Mouse (Mus musculus) heart, embryonic 10.5 days (tissue): ENCODE results near the gene Adamts4. TPM values are rescaled to one million over a fixed set of nuclear protein-coding genes. Genes with fewer than 3 reads are reported as not detected.

ENCODE experiments used
- DNase-seq: peaks from one replicate; pipeline ENCODE4 v3.0.0-alpha.2; 2017; ENCODE audit warnings: low spot score
- H3K27ac ChIP-seq: fragments of 300-500 bp; sonication (generic); 2 replicates; pipeline ENCODE4 v1.5.1; 2016; ENCODE audit warnings: mild to moderate bottlenecking
- H3K27me3 ChIP-seq: fragments of 300-500 bp; sonication (generic); 2 replicates; pipeline ENCODE4 v1.6.1; 2016; ENCODE audit warnings: mild to moderate bottlenecking; ENCODE audit not compliant: poor library complexity, insufficient read depth, severe bottlenecking
- H3K36me3 ChIP-seq: fragments of 300-500 bp; sonication (generic); 2 replicates; pipeline ENCODE4 v1.6.1; 2016; ENCODE audit warnings: mild to moderate bottlenecking, moderate library complexity
- H3K4me1 ChIP-seq: fragments of 300-500 bp; sonication (generic); 2 replicates; pipeline ENCODE4 v1.6.1; 2016; ENCODE audit warnings: mild to moderate bottlenecking
- H3K4me3 ChIP-seq: fragments of 300-500 bp; sonication (generic); 2 replicates; pipeline ENCODE4 v1.5.1; 2016; ENCODE audit warnings: mild to moderate bottlenecking, moderate library complexity
- H3K9me3 ChIP-seq: fragments of 300-500 bp; sonication (generic); 2 replicates; pipeline ENCODE4 v1.6.1; 2016; ENCODE audit warnings: mild to moderate bottlenecking, moderate library complexity
- whole genome bisulfite sequencing: fragments of 180-500 bp; shearing (Covaris S2); methylation state at CpG from one replicate; pipeline ENCODE4 v1.1.7; 2016; 5-methylcytosine and 5-hydroxymethylcytosine counted together
- polyA plus RNA-seq: library from polyadenylated mRNA; unstranded; fragments of >200 nt; fragmentation: Nextera tagmentation; extraction: Ambion mirVana; gene quantifications from 2 replicates; pipeline ENCODE4 v1.2.1, GENCODE M21; 2016

Gene Adamts4
- polyA plus RNA-seq, 1 experiment from 2014 or later: 2.8 TPM

GRCm38 (mm10) chr1:171263666-171264461, 13.6 kb downstream of the Adamts4 start:
- H3K9me3 ChIP-seq: no peaks in the 10 kb centered on the region
- H3K4me3 ChIP-seq: no peak overlapping the region
- DNase-seq: no peak
- H3K4me1 ChIP-seq: peaks cover 25% of the 10 kb centered on the region
- H3K27ac ChIP-seq: peak overlapping the region; percentile 79
- H3K27me3 ChIP-seq: no peaks in the 10 kb centered on the region
- 77% methylated on average over 3 of the region's 3 CpGs for WGBS
- no peaks in the 10 kb centered on the region for H3K36me3 ChIP-seq

GRCm38 (mm10) chr1:171265971-171266744, 15.9 kb downstream of the Adamts4 start:
- Histone ChIP-seq H3K9me3 (no peaks in the 10 kb centered on the region), H3K27me3 (no peaks in the 10 kb centered on the region), H3K36me3 (no peaks in the 10 kb centered on the region), H3K4me3 (no peak overlapping the region), H3K27ac (no peak overlapping the region), H3K4me1 (peaks cover 33% of the 10 kb centered on the region)
- WGBS: 58% methylated on average over 4 of the region's 4 CpGs
- no peak for DNase-seq

GRCm38 (mm10) chr1:171268341-171268740, 18.1 kb downstream of the Adamts4 start:
- Histone ChIP-seq H3K4me3 (no peak overlapping the region), H3K9me3 (no peaks in the 10 kb centered on the region), H3K4me1 (peaks cover 27% of the 10 kb centered on the region), H3K27me3 (no peaks in the 10 kb centered on the region), H3K36me3 (peaks cover 16% of the 10 kb centered on the region), H3K27ac (no peak overlapping the region)
- 59% methylated on average over 1 of the region's 1 CpGs for WGBS
- DNase-seq: no peak

GRCm38 (mm10) chr1:171269848-171270572, 19.8 kb downstream of the Adamts4 start, which contains the start of gene B4galt3:
Gene B4galt3, plus strand, starts transcription at chr1:171270328.
- WGBS: 3% methylated on average over 36 of the region's 36 CpGs
- peaks cover 21% of the 10 kb centered on the region for H3K4me1 ChIP-seq
- peak; percentile 97 for DNase-seq
- H3K27ac ChIP-seq: peak within 1 kb of the TSS; percentile 92
- no peaks in the 10 kb centered on the region for H3K9me3 ChIP-seq
- H3K36me3 ChIP-seq: peaks cover 33% of the 10 kb centered on the region
- no peaks in the 10 kb centered on the region for H3K27me3 ChIP-seq
- H3K4me3 ChIP-seq: peak within 1 kb of the TSS; percentile 86

- 0% methylated on average over 19 of the region's 19 CpGs for WGBS
- H3K9me3 ChIP-seq: no peaks in the 10 kb centered on the region
- H3K27ac ChIP-seq: peak overlapping the region; percentile 92
- peaks cover 21% of the 10 kb centered on the region for H3K4me1 ChIP-seq
- peaks cover 38% of the 10 kb centered on the region for H3K36me3 ChIP-seq
- H3K4me3 ChIP-seq: peak overlapping the region; percentile 86
- no peaks in the 10 kb centered on the region for H3K27me3 ChIP-seq
- DNase-seq: no peak
Observed at GRCm38 (mm10) chr1:171270573-171270900, 20.3 kb downstream of the Adamts4 start.

- Histone ChIP-seq H3K27ac (peak overlapping the region; percentile 92), H3K9me3 (no peaks in the 10 kb centered on the region), H3K4me3 (peak overlapping the region; percentile 86), H3K36me3 (peaks cover 45% of the 10 kb centered on the region), H3K27me3 (no peaks in the 10 kb centered on the region), H3K4me1 (peaks cover 22% of the 10 kb centered on the region)
- 37% methylated on average over 9 of the region's 9 CpGs for WGBS
- DNase-seq: no peak
Observed at GRCm38 (mm10) chr1:171271196-171271595, 21.0 kb downstream of the Adamts4 start.

- peak overlapping the region; percentile 19; the same call in 1 of the 2 replicates for H3K27ac ChIP-seq
- peaks cover 49% of the 10 kb centered on the region for H3K36me3 ChIP-seq
- DNase-seq: no peak
- no peaks in the 10 kb centered on the region for H3K9me3 ChIP-seq
- 0 out of 2 replicates have a peak overlapping the region, but pooled peaks have one; percentile 0 for H3K4me3 ChIP-seq
- H3K4me1 ChIP-seq: peaks cover 25% of the 10 kb centered on the region
- 64% methylated on average over 10 of the region's 10 CpGs for WGBS
- no peaks in the 10 kb centered on the region for H3K27me3 ChIP-seq
Observed at GRCm38 (mm10) chr1:171271622-171272021, 21.4 kb downstream of the Adamts4 start.

- H3K27me3 ChIP-seq: no peaks in the 10 kb centered on the region
- WGBS: 86% methylated on average over 3 of the region's 3 CpGs
- no peaks in the 10 kb centered on the region for H3K9me3 ChIP-seq
- no peak for DNase-seq
- H3K4me3 ChIP-seq: 0 out of 2 replicates have a peak overlapping the region, but pooled peaks have one; percentile 0
- H3K27ac ChIP-seq: peak overlapping the region; percentile 19; the same call in 1 of the 2 replicates
- H3K36me3 ChIP-seq: peaks cover 54% of the 10 kb centered on the region
- H3K4me1 ChIP-seq: peaks cover 25% of the 10 kb centered on the region
Observed at GRCm38 (mm10) chr1:171272086-171272485, 21.9 kb downstream of the Adamts4 start.

GRCm38 (mm10) chr1:171274171-171274570, 23.9 kb downstream of the Adamts4 start:
- Histone ChIP-seq H3K9me3 (no peaks in the 10 kb centered on the region), H3K4me1 (peaks cover 25% of the 10 kb centered on the region), H3K4me3 (no peak overlapping the region), H3K27ac (no peak overlapping the region), H3K36me3 (peaks cover 74% of the 10 kb centered on the region), H3K27me3 (no peaks in the 10 kb centered on the region)
- DNase-seq: no peak
- 91% methylated on average over 12 of the region's 12 CpGs for WGBS

- DNase-seq: no peak
- Histone ChIP-seq H3K4me3 (no peak overlapping the region), H3K4me1 (peaks cover 22% of the 10 kb centered on the region), H3K27ac (no peak overlapping the region), H3K36me3 (peaks cover 74% of the 10 kb centered on the region), H3K9me3 (no peaks in the 10 kb centered on the region), H3K27me3 (no peaks in the 10 kb centered on the region)
- 89% methylated on average over 11 of the region's 11 CpGs for WGBS
Observed at GRCm38 (mm10) chr1:171275144-171275734, 25.0 kb downstream of the Adamts4 start.

GRCm38 (mm10) chr1:171276110-171276748, 26.0 kb downstream of the Adamts4 start:
- DNase-seq: no peak
- Histone ChIP-seq H3K27me3 (no peaks in the 10 kb centered on the region), H3K4me1 (peaks cover 17% of the 10 kb centered on the region), H3K27ac (no peak overlapping the region), H3K36me3 (peaks cover 74% of the 10 kb centered on the region), H3K9me3 (no peaks in the 10 kb centered on the region), H3K4me3 (no peak overlapping the region)
- WGBS: 91% methylated on average over 14 of the region's 14 CpGs

- Histone ChIP-seq H3K27me3 (no peaks in the 10 kb centered on the region), H3K27ac (no peak overlapping the region), H3K36me3 (peaks cover 71% of the 10 kb centered on the region), H3K4me3 (no peak overlapping the region), H3K9me3 (no peaks in the 10 kb centered on the region), H3K4me1 (peaks cover 24% of the 10 kb centered on the region)
- WGBS: 84% methylated on average over 10 of the region's 10 CpGs
- DNase-seq: peak; percentile 70
Observed at GRCm38 (mm10) chr1:171277736-171278135, 27.5 kb downstream of the Adamts4 start.
